8 mouse cellular contexts compared by ENCODE assay signal in genomic region chr10:40882831-40883643, GRCm38 (mm10). TPM values are rescaled to one million over a fixed set of nuclear protein-coding genes. Genes with fewer than 3 reads are reported as not detected.
DNase-seq lines count a peak whose midpoint lies in the region; ATAC-seq lines count a peak whose summit lies in the region.

TSS of gene Cdc40 (minus strand) at chr10:40883311.
TSS of gene Wasf1 (plus strand) at chr10:40883475.

- H3K27ac ChIP-seq in hindbrain, embryonic 14.5 days = peak within 1 kb of the TSS; percentile 99

- peak within 1 kb of the TSS; percentile 98 for H3K9ac ChIP-seq in hindbrain, embryonic 14.5 days

- no peaks in the 10 kb centered on the region for H3K9me3 ChIP-seq in hindbrain, embryonic 14.5 days (ENCODE audit: control insufficient read depth, low read length)

- peak within 1 kb of the TSS; percentile 71 for H3K4me2 ChIP-seq in hindbrain, embryonic 14.5 days (replicated peaks)

- peak within 1 kb of the TSS; percentile 98 for H3K4me3 ChIP-seq in hindbrain, embryonic 14.5 days (replicated peaks; ENCODE audit: low read length)

- H3K27me3 ChIP-seq in hindbrain, embryonic 14.5 days (ENCODE audit: control insufficient read depth, insufficient read depth, low read length) = no peaks in the 10 kb centered on the region

- under 1% methylated on average over 44 of the region's 44 CpGs for WGBS in hindbrain, embryonic 14.5 days

- ATAC-seq in hindbrain, embryonic 14.5 days (ENCODE audit: low FRiP score) = peak; percentile 97

- peak; percentile 99 for DNase-seq in R1 (ENCODE audit: low read depth, low spot score)
- DNase-seq in cerebellum, postnatal 25 days = peak; percentile 98 to 99
- DNase-seq in frontal cortex, postnatal 25 days (ENCODE audit: low spot score in 2 of 2) = peak; percentile 96 to 98
- peak; percentile 95 for DNase-seq in hindbrain, embryonic 14.5 days (ENCODE audit: low spot score)
- DNase-seq in layer of hippocampus, postnatal 36 days = peak; percentile 98 to 99
- peak; percentile 96 for DNase-seq in lung, postnatal 36 days
- peak; percentile 100 for DNase-seq in retina, postnatal 1 day
- peak; percentile 84 to 90 for DNase-seq in urinary bladder, adult 18-20 months (ENCODE audit: low spot score in 2 of 2)

- peaks cover 5% of the 10 kb centered on the region; the same call in 1 of the 2 replicates for H3K36me3 ChIP-seq in hindbrain, embryonic 14.5 days (replicated peaks; ENCODE audit: control insufficient read depth, insufficient read depth)

- H3K4me1 ChIP-seq in hindbrain, embryonic 14.5 days (replicated peaks; ENCODE audit: control insufficient read depth, insufficient read depth, low read length) = peaks cover 14% of the 10 kb centered on the region

RNA-seq across cellular contexts. Expression of gene Cdc40, which starts in this region (rescaled TPM):
- 22.5 TPM in 2 replicates for polyA plus RNA-seq in hindbrain, embryonic 14.5 days (2014; fragmentation: Nextera tagmentation; extraction: Ambion mirVana)
- total RNA-seq in layer of hippocampus, postnatal 36 days (2021) = 10 to 100 TPM; 57.2 to 60.0 TPM

RNA-seq across cellular contexts. Expression of gene Wasf1, which starts in this region (rescaled TPM):
- polyA plus RNA-seq in hindbrain, embryonic 14.5 days (2014; fragmentation: Nextera tagmentation; extraction: Ambion mirVana) = 105 and 113 TPM in 2 replicates
- total RNA-seq in layer of hippocampus, postnatal 36 days (2021) = 100 to 1,000 TPM; 390 TPM

Comparison
In these comparisons a context has a peak if more than half of its experiments do, and no peak if none do; other contexts are left out.
1. Peak in every context shown above with its lines: DNase-seq, ATAC-seq, H3K4me3 ChIP-seq and H3K27ac ChIP-seq.